Mouse (Mus musculus) CD8-positive naive resting alpha-beta T cell, adult 2 months (primary cell): ENCODE results near the gene Cdh23.
A peak's percentile ranks its signal among the peaks of the same experiment; 100 is the strongest.

Experiments used
- DNase-seq, 2 experiments: peaks; one replicate each; pipeline ENCODE4 v3.0.0; 2022; ENCODE audit warnings: low read depth in 2 of 2, low spot score in 2 of 2

Gene Cdh23

GRCm38 (mm10) chr10:60580666-60581065, 115.6 kb downstream of the Cdh23 start:
- DNase-seq: no peak

GRCm38 (mm10) chr10:60578738-60579538, 117.4 kb downstream of the Cdh23 start:
- DNase-seq: no peak

GRCm38 (mm10) chr10:60577920-60578737, 118.2 kb downstream of the Cdh23 start:
- no peak for DNase-seq

GRCm38 (mm10) chr10:60577125-60577919, 119.0 kb downstream of the Cdh23 start:
- no peak for DNase-seq

GRCm38 (mm10) chr10:60574851-60575250, 121.4 kb downstream of the Cdh23 start:
- no peak for DNase-seq

GRCm38 (mm10) chr10:60571491-60571890, 124.8 kb downstream of the Cdh23 start:
- no peak for DNase-seq

GRCm38 (mm10) chr10:60566369-60567037, 129.8 kb downstream of the Cdh23 start:
- DNase-seq: peak; percentile 8 to 25

GRCm38 (mm10) chr10:60564136-60564535, 132.2 kb downstream of the Cdh23 start:
- no peak for DNase-seq

GRCm38 (mm10) chr10:60562946-60563345, 133.3 kb downstream of the Cdh23 start:
- no peak for DNase-seq

- no peak for DNase-seq
These were observed 137.8 kb downstream of the Cdh23 start for GRCm38 (mm10) chr10:60558491-60558927.

- DNase-seq: no peak
These were observed 143.2 kb downstream of the Cdh23 start for GRCm38 (mm10) chr10:60552951-60553635.

- DNase-seq: no peak
These were observed 157.0 kb downstream of the Cdh23 start for GRCm38 (mm10) chr10:60539164-60539914.

GRCm38 (mm10) chr10:60536098-60536811, 160.0 kb downstream of the Cdh23 start:
- no peak for DNase-seq

GRCm38 (mm10) chr10:60532502-60532901, 163.8 kb downstream of the Cdh23 start:
- no peak for DNase-seq

GRCm38 (mm10) chr10:60531349-60531748, 164.9 kb downstream of the Cdh23 start:
- peak; percentile 55 to 63 for DNase-seq

- no peak for DNase-seq
These were observed 165.7 kb downstream of the Cdh23 start for GRCm38 (mm10) chr10:60530633-60531032.

- no peak for DNase-seq
These were observed 168.3 kb downstream of the Cdh23 start for GRCm38 (mm10) chr10:60527949-60528348.

GRCm38 (mm10) chr10:60525081-60525480, 171.2 kb downstream of the Cdh23 start:
- DNase-seq: no peak

GRCm38 (mm10) chr10:60516286-60516685, 180.0 kb downstream of the Cdh23 start:
- DNase-seq: no peak
